Mouse (Mus musculus): ENCODE results near the gene Ampd3. TPM values are rescaled to one million over a fixed set of nuclear protein-coding genes. Genes with fewer than 3 reads are reported as not detected.

Gene Ampd3
- total and polyA plus RNA-seq, 3 experiments: 14.8 to 22.3 TPM; not detected in 1

DNA sequence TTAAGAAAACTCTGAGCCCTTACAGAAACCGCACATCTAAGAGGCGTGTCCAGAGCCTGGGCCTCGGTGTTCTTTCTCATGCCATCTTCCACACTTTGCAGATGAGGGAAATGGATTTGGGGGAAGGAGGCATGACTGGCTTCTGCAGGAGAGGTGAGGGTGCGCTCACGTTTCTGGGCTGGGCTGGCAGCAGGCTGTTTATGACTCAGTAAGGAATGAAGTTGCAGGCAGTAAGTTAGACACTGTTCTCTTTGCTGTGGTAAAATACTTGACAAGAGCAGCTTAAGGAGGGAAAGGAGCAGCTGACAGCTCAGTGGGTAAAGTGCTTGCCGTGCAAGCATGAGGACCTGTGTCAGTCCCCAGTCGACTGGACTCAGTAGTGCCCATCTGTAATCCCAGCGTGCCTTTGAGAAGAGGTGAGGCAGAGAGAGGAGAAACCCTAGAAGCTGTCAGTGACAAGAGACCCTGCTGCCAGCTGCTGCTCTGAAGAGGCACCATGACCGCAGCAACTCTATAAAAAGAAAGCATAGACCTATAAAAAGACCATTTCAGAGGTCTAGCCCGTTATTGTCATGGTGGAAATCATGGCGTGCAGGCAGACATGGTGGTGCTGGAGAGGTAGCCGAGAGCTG lies 35.9 kb upstream of the Ampd3 start:
- no peak for TF ChIP-seq ZMIZ1 (IDR thresholded peaks at IDR 0.05; ENCODE audit: low read depth, low read length)
- TF ChIP-seq MXI1 (IDR thresholded peaks at IDR 0.05; ENCODE audit: low read depth, low read length): no peak
- no peak for TF ChIP-seq RCOR1 (IDR thresholded peaks at IDR 0.05; ENCODE audit: low read depth, low read length)
- no peak for TF ChIP-seq ZKSCAN1 (IDR thresholded peaks at IDR 0.05; ENCODE audit: low read depth, low read length)
- no peak overlapping the region for H3K27ac ChIP-seq (ENCODE audit: control insufficient read depth, low read depth, low read length)
- no peaks in the 10 kb centered on the region for H3K9me3 ChIP-seq (replicated peaks; ENCODE audit: insufficient read depth, low read length)
- no peak for DNase-seq (ENCODE audit: low read depth, low spot score)
- no peaks in the 10 kb centered on the region for H3K4me1 ChIP-seq (ENCODE audit: control insufficient read depth in 1 of 2, insufficient read depth in 2 of 2, low read length in 2 of 2)
- H3K79me2 ChIP-seq (ENCODE audit: control insufficient read depth, insufficient read depth, low read length, poor library complexity): no peaks in the 10 kb centered on the region
- no peak overlapping the region for H3K9ac ChIP-seq (ENCODE audit: control insufficient read depth, low read depth, low read length, poor library complexity, severe bottlenecking)
- no peak overlapping the region for H3K4me3 ChIP-seq (ENCODE audit: control insufficient read depth in 1 of 2, insufficient read depth in 1 of 2, low read depth in 2 of 2, low read length in 2 of 2)
- no peaks in the 10 kb centered on the region for H3K36me3 ChIP-seq (ENCODE audit: control insufficient read depth in 1 of 2, insufficient read depth in 2 of 2, low read length in 2 of 2)
- H3K27me3 ChIP-seq (ENCODE audit: control insufficient read depth in 1 of 2, insufficient read depth in 2 of 2, low read length in 2 of 2): no peaks in the 10 kb centered on the region; a peak in 1 of 4 replicates

DNA sequence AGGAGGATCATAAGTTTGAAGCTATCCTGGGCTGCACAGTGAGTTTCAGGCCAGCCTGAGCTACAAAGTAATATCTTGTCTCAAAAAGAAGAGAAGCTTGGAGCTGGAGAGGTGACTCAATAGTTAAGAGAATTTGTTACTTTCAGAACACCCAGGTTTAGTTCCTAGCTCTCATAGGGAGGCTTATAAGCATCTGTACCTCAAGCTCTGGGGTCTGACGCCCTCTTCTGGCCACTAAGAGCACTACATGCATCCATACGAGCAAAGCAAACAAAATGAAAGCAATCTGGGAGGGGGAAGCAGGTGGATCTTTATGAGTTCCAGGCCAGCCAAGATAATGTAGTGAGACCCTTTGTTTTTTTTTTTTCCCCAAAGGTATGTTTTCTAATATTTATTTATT lies 31.1 kb upstream of the Ampd3 start:
- H3K79me2 ChIP-seq (ENCODE audit: control insufficient read depth, insufficient read depth, low read length, poor library complexity): no peaks in the 10 kb centered on the region
- H3K27me3 ChIP-seq (ENCODE audit: control insufficient read depth in 1 of 2, insufficient read depth in 2 of 2, low read length in 2 of 2): no peaks in the 10 kb centered on the region; a peak in 1 of 4 replicates
- peak; percentile 18 for DNase-seq (ENCODE audit: low read depth, low spot score)
- no peaks in the 10 kb centered on the region for H3K4me1 ChIP-seq (ENCODE audit: control insufficient read depth in 1 of 2, insufficient read depth in 2 of 2, low read length in 2 of 2)
- H3K27ac ChIP-seq (ENCODE audit: control insufficient read depth, low read depth, low read length): no peak overlapping the region
- no peaks in the 10 kb centered on the region for H3K9me3 ChIP-seq (replicated peaks; ENCODE audit: insufficient read depth, low read length)
- H3K9ac ChIP-seq (ENCODE audit: control insufficient read depth, low read depth, low read length, poor library complexity, severe bottlenecking): no peak overlapping the region
- H3K36me3 ChIP-seq (ENCODE audit: control insufficient read depth in 1 of 2, insufficient read depth in 2 of 2, low read length in 2 of 2): no peaks in the 10 kb centered on the region
- TF ChIP-seq CTCF (IDR thresholded peaks at IDR 0.05 in 2 of 3, conservative IDR thresholded peaks at IDR 0.05 in 1 of 3; ENCODE audit: control insufficient read depth in 1 of 3, insufficient read depth in 1 of 3, low read depth in 2 of 3, low read length in 3 of 3, poor library complexity in 1 of 3, severe bottlenecking in 1 of 3) (peak; percentile 37 to 42 (median 38)), KAT2A (conservative IDR thresholded peaks at IDR 0.05; ENCODE audit: low read depth, low read length) (no peak)
- no peak overlapping the region for H3K4me3 ChIP-seq (ENCODE audit: control insufficient read depth in 1 of 2, insufficient read depth in 1 of 2, low read depth in 2 of 2, low read length in 2 of 2)

GRCm38 (mm10) chr7:110739764-110740163 lies 28.2 kb upstream of the Ampd3 start:
- Histone ChIP-seq H3K27me3 (ENCODE audit: control insufficient read depth in 1 of 2, insufficient read depth in 2 of 2, low read length in 2 of 2) (no peaks in the 10 kb centered on the region; a peak in 1 of 4 replicates), H3K36me3 (ENCODE audit: control insufficient read depth in 1 of 2, insufficient read depth in 2 of 2, low read length in 2 of 2) (no peaks in the 10 kb centered on the region), H3K4me3 (ENCODE audit: control insufficient read depth in 1 of 2, insufficient read depth in 1 of 2, low read depth in 2 of 2, low read length in 2 of 2) (no peak overlapping the region), H3K4me1 (ENCODE audit: control insufficient read depth in 1 of 2, insufficient read depth in 2 of 2, low read length in 2 of 2) (no peaks in the 10 kb centered on the region), H3K9ac (ENCODE audit: control insufficient read depth, low read depth, low read length, poor library complexity, severe bottlenecking) (no peak overlapping the region), H3K9me3 (replicated peaks; ENCODE audit: insufficient read depth, low read length) (no peaks in the 10 kb centered on the region), H3K79me2 (ENCODE audit: control insufficient read depth, insufficient read depth, low read length, poor library complexity) (no peaks in the 10 kb centered on the region), H3K27ac (ENCODE audit: control insufficient read depth, low read depth, low read length) (no peak overlapping the region)
- no peak for DNase-seq (ENCODE audit: low read depth, low spot score)
- TF ChIP-seq BHLHE40 (IDR thresholded peaks at IDR 0.05; ENCODE audit: borderline replicate concordance, low read depth, low read length): no peak
- TF ChIP-seq POLR2A (IDR thresholded peaks at IDR 0.05; ENCODE audit: control insufficient read depth in 1 of 2, insufficient read depth in 1 of 2, low read depth in 1 of 2, low read length in 2 of 2, poor library complexity in 1 of 2): no peak
- TF ChIP-seq EP300 (IDR thresholded peaks at IDR 0.05; ENCODE audit: low read depth in 1 of 2, low read length in 2 of 2): no peak
- TF ChIP-seq SMC3 (IDR thresholded peaks at IDR 0.05; ENCODE audit: low read depth, low read length): no peak
- no peak for TF ChIP-seq CHD1 (IDR thresholded peaks at IDR 0.05; ENCODE audit: low read depth, low read length)
- TF ChIP-seq NELFE (IDR thresholded peaks at IDR 0.05; ENCODE audit: low read depth, low read length): no peak
- no peak for TF ChIP-seq GABPA (IDR thresholded peaks at IDR 0.05; ENCODE audit: low read depth, low read length)
- no peak for TF ChIP-seq USF1 (IDR thresholded peaks at IDR 0.05; ENCODE audit: low read depth, low read length)
- TF ChIP-seq RCOR1 (IDR thresholded peaks at IDR 0.05; ENCODE audit: low read depth, low read length): no peak
- TF ChIP-seq MXI1 (IDR thresholded peaks at IDR 0.05; ENCODE audit: low read depth, low read length): no peak
- TF ChIP-seq UBTF (IDR thresholded peaks at IDR 0.05; ENCODE audit: borderline replicate concordance, insufficient read depth, low read depth, low read length): no peak
- TF ChIP-seq ZMIZ1 (IDR thresholded peaks at IDR 0.05; ENCODE audit: low read depth, low read length): no peak
- TF ChIP-seq NRF1 (IDR thresholded peaks at IDR 0.05; ENCODE audit: insufficient read depth, low read depth, low read length, poor library complexity, severe bottlenecking): no peak
- no peak for TF ChIP-seq MAX (IDR thresholded peaks at IDR 0.05; ENCODE audit: low read length)
- TF ChIP-seq TCF12 (IDR thresholded peaks at IDR 0.05; ENCODE audit: low read depth, low read length): no peak
- no peak for TF ChIP-seq KAT2A (conservative IDR thresholded peaks at IDR 0.05; ENCODE audit: low read depth, low read length)
- no peak for TF ChIP-seq MEF2A (IDR thresholded peaks at IDR 0.05; ENCODE audit: extremely low read depth, insufficient replicate concordance, low read depth, low read length, poor library complexity, severe bottlenecking)
- no peak for TF ChIP-seq RAD21 (IDR thresholded peaks at IDR 0.05; ENCODE audit: low read depth, low read length)
- TF ChIP-seq JUND (IDR thresholded peaks at IDR 0.05; ENCODE audit: low read depth, low read length): no peak
